Mouse (Mus musculus) frontal cortex, postnatal 25 days (tissue): ENCODE results near the gene Hnrnpll.

Experiments
- DNase-seq, 2 experiments: peaks; one replicate each; pipeline ENCODE4 v3.0.0; 2022; ENCODE audit warnings: low spot score in 2 of 2

The Hnrnpll gene

DNA sequence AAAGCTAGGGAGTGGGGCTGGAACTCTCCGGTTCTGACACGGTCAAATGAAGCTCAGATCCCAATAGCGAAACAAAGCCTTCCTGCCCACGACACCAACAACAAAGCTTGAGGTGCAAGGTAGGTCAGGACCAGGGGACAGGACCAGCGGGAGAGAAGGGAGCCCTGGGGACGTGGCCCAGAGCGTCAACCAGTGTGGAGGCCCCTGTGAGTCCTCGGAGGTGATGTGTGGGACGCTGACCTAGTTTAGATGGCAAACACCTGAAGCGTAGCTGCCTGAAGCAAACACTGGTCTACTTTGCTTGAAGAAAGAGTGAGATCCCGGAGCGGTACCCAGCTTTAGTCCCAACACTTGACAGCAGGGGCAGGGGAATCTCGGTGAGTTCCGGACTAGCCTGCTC lies 62.5 kb downstream of the Hnrnpll start:
- DNase-seq = no peak

DNA sequence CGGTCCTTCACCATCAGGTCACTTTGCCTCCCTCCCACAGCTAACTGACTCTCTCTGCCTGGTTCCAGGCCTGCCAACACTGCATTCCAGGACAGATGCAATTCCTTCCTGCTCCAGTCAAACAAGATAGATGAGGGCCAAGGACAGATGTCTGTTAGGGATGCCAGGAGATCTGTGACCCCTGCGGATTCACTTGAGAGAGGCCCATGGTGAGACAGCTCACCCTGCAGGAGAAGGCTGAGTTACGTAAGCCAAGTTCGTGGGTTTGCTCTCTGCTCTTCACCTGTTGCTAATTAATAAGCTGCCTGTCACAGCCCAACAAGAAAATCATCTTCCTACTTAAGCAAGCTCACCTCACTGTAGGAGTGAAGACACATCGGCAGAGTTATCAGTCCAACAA lies 63.1 kb downstream of the Hnrnpll start:
- no peak for DNase-seq

DNA sequence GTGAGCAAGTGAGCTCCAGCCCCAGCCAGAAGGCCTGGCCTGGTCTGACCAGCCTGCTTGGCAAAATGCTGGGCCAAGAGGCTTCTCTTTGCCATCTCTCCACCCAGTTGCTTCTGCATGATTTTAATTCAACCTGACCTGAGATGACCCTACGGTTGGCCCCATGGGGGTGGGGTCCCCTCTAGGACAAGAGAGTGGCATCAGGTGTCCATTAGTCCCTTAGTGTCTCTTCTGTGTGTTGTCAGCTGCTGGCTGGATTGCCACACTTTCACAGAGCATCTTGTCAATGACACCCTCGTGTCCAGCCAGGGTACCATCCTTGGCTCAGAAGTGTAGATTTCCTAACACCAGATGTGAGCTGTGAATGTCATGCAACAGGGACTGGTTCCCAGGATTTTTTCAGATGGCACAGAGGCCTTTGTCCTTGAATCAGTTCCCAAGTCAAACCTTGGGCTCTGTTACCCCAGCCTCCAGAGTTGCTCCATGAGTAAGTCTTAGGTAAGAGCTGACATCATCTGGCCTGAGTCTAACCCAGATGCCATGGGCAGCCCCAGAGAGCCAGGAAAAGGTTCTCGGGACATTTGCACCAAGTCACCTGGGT lies 66.9 kb downstream of the Hnrnpll start:
- DNase-seq = no peak

DNA sequence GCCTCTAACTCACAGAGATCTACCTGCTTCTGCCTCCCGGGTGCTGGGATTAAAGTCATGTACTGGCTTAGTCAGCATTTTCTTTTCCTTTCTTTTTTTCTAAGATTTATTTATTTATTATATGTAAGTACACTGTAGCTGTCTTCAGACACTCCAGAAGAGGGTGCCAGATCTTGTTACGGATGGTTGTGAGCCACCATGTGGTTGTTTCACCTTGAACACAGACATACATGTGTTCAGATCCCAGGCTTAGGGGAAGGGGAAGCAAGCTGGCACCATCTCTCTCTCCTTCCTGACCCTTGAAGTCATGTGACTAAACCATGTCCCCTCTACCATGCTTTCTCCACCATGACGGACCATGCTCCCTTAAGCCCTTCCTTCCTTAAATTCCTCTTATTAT lies 70.0 kb downstream of the Hnrnpll start:
- DNase-seq = no peak

DNA sequence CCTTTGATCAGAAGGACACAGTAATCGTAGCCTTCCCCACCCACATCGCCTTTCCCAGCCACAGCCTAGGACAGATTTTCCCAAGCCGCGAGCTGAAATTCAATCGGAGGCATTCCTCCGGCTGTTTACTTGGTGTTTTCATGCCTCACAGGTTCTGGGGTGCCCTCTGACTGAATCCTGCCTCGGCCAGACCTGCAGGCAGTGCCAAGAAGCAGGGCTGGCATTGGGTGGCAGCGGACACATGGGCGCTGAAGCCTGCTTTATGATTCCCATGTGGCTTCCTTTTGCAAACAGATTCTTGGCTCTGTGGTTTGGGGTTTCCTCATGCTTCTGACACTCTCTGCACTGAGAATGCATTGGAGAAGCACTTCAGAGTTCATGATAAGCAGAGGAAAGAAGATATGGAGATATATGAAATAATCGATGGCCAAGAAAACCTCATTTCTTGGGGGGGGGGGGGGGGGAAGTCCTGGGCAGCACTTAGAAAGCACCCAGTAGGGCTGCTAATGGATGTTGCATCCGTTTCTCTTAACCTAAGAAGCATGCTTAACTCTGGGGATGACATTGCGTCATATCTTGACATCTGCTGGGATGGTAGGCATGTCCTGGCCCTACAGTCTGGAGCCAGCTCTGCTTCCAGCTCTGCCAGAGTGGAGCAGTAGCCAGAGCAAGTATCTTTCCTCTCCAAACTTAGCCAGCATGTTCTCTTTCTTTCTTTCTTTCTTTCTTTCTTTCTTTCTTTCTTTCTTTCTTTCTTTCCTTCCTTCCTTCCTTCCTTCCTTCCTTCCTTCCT lies 70.8 kb downstream of the Hnrnpll start:
- no peak for DNase-seq

DNA sequence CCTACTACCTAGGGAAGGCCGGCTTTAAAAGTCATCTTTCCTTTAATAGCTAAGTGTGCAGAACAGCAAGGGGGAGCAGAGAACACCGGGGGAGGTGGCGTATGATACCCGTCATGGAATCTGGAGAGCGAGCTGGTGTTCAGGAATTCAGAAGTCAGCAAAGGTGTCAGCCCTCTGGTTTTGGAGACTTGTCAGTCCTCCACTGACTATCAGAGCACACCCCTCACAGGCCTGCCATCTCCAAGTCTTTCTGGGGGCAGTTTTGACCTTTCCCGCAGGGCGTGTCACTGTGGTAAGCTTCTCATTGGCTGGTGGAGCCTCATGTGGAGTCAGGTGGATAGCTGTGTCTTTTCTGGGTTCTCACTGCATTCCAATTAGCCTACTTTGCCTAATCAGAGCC lies 72.0 kb downstream of the Hnrnpll start:
- no peak for DNase-seq

DNA sequence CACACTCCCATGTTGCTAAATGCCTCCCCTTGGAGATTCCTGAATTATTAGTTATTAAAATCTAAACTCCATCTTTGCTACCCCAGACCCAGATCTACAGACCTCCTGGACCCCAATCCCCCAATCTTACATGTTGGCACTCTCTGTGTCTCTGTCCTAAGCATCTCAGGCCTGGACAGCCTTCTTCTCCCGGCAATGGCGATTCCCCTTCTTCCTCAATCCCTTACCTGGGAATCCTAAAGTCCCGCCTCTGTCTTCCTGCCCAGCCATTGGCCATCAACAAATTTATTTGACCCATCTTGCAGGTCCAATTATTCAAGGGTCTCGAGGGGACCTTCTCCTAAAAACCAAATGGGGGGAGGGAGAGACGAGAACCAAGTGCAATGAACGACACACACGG lies 77.7 kb downstream of the Hnrnpll start:
- DNase-seq = no peak

DNA sequence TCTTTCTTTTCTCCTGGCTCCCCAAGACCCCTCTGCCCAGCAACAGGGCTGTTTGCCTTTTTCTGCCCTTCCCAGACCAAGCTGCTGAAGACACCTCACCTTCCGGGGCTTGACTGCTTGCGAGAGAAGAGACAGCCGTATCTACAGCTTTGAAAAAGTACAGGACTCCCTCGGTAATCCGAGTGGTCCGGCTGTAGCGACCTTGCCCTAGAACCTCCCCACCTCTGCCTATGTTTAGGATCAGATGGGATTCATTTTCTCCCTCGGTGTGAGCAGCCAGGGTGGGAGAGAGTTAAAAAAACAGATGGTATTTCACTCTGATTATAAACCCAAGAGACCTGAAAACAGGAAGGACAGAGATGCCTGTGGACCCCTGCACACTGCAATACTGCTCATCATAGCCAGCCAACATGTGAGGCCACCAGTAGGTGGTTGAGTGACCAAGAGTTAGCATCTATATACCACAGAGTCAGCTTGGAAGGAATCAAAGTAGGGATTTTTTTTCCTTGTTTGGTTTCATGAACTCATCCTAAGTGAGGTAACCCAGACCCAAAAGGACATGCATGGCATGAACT lies 79.1 kb downstream of the Hnrnpll start:
- no peak for DNase-seq

DNA sequence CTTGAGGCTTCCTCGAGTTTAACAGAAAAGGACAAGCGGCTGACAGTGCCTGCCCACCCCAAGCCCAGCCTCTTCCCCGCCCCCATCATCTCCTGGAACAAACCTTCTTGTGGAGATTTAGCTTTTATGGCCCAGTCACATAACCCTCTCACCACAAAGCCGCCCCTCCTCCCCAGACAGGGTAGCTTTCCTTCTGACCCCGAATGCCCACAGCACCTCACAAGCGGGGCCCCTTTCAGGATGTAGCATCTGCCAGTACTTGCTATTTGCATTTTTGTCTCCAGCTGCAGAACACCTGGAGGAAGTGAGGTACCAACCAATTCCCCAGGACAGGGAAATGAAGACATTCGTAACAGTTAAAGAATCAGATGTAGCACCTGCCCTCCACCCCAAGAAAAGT lies 79.6 kb downstream of the Hnrnpll start:
- DNase-seq = no peak

DNA sequence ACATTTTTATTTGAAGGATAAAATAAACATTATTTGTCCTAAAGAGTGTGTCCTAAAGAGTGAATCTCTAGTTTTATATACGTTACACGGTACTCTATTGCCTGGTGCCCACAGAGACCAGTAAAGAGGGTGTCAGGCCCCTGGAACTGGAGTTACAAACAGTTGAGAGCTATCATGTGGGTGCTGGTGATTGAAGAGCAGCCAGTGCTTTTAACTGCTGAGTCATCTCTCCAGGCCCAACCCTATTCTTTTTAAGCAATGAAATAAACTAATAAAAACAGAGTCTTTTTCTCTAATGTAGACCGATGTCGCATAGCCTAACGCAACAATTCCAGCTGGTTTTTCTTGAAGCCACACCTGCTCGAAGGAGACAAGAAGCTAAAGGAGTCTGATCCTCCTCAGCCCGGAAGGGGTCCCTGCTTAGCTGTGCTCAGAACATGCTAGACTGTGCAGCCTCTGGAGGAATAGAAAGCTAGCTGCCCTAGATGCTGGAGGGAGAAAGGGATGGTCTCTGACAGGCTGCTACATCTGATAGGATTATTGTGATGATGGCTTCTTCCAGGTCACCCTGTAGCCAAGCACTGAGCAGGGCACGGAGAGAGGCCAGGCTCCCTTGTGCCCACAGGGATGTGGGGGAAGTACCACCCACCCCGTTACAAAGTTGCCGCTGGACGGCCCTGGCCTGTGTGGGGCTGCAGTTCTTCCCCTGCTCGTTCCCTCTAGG lies 80.2 kb downstream of the Hnrnpll start:
- no peak for DNase-seq

DNA sequence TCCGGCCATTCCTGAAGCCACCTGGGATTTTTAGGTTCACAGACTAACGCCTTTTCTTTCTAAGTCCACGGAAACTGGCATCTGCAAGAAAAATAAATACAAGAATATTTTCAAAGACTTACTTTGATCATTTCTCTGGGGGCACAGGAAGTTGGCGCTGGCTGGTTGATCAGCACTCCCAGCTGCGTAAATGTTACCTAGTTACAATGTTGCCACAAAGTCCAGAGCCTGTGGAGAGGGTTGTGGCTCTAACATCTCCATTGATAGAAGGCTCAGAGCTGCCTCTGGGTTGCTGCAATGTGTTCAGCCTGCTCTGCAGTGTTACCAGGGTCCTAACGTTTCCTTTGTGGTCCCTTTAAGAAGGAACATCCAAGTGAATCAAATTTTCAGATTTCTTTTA lies 80.8 kb downstream of the Hnrnpll start:
- no peak for DNase-seq

DNA sequence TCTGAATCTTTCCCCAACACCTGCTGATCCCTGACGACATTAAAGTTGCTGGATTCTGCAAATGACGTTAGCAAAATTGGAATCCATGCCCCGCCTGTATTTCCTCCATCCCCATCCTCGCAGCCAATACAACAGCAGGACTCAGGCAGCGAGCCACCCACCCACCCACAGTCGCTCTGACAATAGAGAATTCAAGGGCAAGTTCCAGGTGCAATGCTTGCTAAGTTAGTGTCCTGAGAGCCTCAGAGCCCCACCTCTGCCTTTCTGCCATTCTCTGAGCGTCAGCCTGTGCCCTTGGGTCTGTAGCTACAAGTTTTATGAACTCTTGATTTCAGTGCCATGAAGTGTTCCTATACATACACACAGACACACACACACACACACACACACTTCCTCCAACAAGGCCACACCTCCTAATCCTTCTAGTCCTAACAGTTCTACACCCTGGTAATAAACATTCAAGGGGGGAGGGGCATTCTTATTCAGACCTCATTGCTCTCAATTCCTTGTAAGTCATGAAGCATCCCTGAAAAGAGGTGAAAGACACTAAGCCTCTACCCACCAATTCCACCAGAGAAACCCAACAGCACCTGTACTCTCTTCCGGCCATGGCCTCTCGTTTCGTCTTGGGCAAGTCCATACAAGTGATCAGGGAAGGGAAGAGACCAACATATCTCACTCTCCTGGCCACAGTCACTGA lies 81.6 kb downstream of the Hnrnpll start:
- DNase-seq = no peak
